Mouse (Mus musculus) liver, postnatal 0 days (tissue): ENCODE results near the gene Rgs8. TPM values are rescaled to one million over a fixed set of nuclear protein-coding genes. Genes with fewer than 3 reads are reported as not detected.

Experiments
- ATAC-seq: fragments of 200-750 bp; cut with Nextera tagmentation; 2 replicates; pipeline ENCODE4 v1.8.0; 2017; ENCODE audit warnings: mild to moderate bottlenecking, moderate library complexity
- DNase-seq: peaks from one replicate; pipeline ENCODE4 v3.0.0-alpha.2; 2016
- H3K27ac ChIP-seq: fragments of 300-500 bp; sonication (generic); 2 replicates; pipeline ENCODE4 v1.5.1; 2014; ENCODE audit warnings: antibody characterized with exemption, moderate library complexity, mild to moderate bottlenecking, low read depth
- H3K27me3 ChIP-seq: fragments of 300-500 bp; sonication (generic); 2 replicates; pipeline ENCODE4 v1.6.1; 2014; ENCODE audit warnings: low read length, control low read depth, mixed read lengths; ENCODE audit not compliant: insufficient read depth
- H3K36me3 ChIP-seq: fragments of 300-500 bp; sonication (generic); replicated peaks from 2 replicates; pipeline ENCODE4 v1.6.1; 2014; ENCODE audit warnings: mild to moderate bottlenecking, control low read depth, low read length, moderate library complexity, mixed read lengths; ENCODE audit not compliant: insufficient read depth
- H3K4me1 ChIP-seq: fragments of 300-500 bp; sonication (generic); 2 replicates; pipeline ENCODE4 v1.6.1; 2014; ENCODE audit warnings: antibody characterized with exemption, mild to moderate bottlenecking, control low read depth; ENCODE audit not compliant: insufficient read depth
- H3K4me2 ChIP-seq: fragments of 300-500 bp; sonication (generic); 2 replicates; pipeline ENCODE4 v1.6.1; 2014; ENCODE audit warnings: low read depth, mild to moderate bottlenecking, low read length, moderate library complexity, mixed read lengths
- H3K4me3 ChIP-seq: fragments of 300-500 bp; sonication (generic); 2 replicates; pipeline ENCODE4 v1.5.1; 2014; ENCODE audit warnings: low read depth, low read length
- H3K9ac ChIP-seq: fragments of 300-500 bp; sonication (generic); replicated peaks from 2 replicates; pipeline ENCODE4 v1.6.1; 2014; ENCODE audit warnings: mild to moderate bottlenecking, moderate library complexity
- H3K9me3 ChIP-seq: fragments of 300-500 bp; sonication (generic); 2 replicates; pipeline ENCODE4 v1.6.1; 2016; ENCODE audit warnings: mild to moderate bottlenecking, control low read depth, low read length, mixed read lengths
- CTCF ChIP-seq: sonication (generic); IDR thresholded peaks from 2 replicates; pipeline ENCODE4 v1.5.1; 2016; ENCODE audit warnings: antibody characterized with exemption, low read depth
- EP300 ChIP-seq: IDR thresholded peaks from 2 replicates; pipeline ENCODE4 v1.6.1; 2016; ENCODE audit warnings: antibody characterized with exemption, low read depth, mild to moderate bottlenecking
- WGBS: fragments of 180-500 bp; shearing (Covaris S2); extraction: QIAGEN DNeasy Blood & Tissue Kit; methylation state at CpG from one replicate; pipeline ENCODE4 v1.1.7; 2014; ENCODE audit not compliant: insufficient replicate concordance; 5-methylcytosine and 5-hydroxymethylcytosine counted together
- polyA plus RNA-seq: library from polyadenylated mRNA; unstranded; fragments of >200 nt; fragmentation: Nextera tagmentation; extraction: Ambion mirVana; gene quantifications from 2 replicates; pipeline ENCODE4 v1.2.1, GENCODE M21; 2015

Rgs8 gene
- polyA plus RNA-seq, 1 experiment from 2014 or later = not detected

- ATAC-seq (no peak), DNase-seq (no peak)
- Histone ChIP-seq H3K4me3 (no peak overlapping the region), H3K4me1 (peaks cover 8% of the 10 kb centered on the region), H3K9ac (no peak overlapping the region), H3K4me2 (no peak overlapping the region), H3K36me3 (no peaks in the 10 kb centered on the region), H3K9me3 (0 out of 2 replicates have a peak, but pooled peaks cover 4% of the 10 kb centered on the region), H3K27me3 (no peaks in the 10 kb centered on the region), H3K27ac (no peak overlapping the region)
- whole genome bisulfite sequencing = 61% methylated on average over 5 of the region's 5 CpGs
- TF ChIP-seq CTCF (no peak), EP300 (no peak)
Measured at GRCm38 (mm10) chr1:153636821-153637220, 16.0 kb upstream of the Rgs8 start.

- 22% methylated on average over 9 of the region's 9 CpGs for WGBS
- ATAC-seq = peak; percentile 21; the same call in 1 of the 2 replicates
Measured at GRCm38 (mm10) chr1:153641492-153641939, 11.3 kb upstream of the Rgs8 start.

GRCm38 (mm10) chr1:153641940-153642501, 10.8 kb upstream of the Rgs8 start:
- no peak overlapping the region for H3K27ac ChIP-seq
- H3K9me3 ChIP-seq = peaks cover 4% of the 10 kb centered on the region; the same call in 1 of the 2 replicates
- H3K27me3 ChIP-seq = no peaks in the 10 kb centered on the region
- 36% methylated on average over 13 of the region's 13 CpGs for WGBS
- no peaks in the 10 kb centered on the region for H3K36me3 ChIP-seq
- peaks cover 8% of the 10 kb centered on the region for H3K4me1 ChIP-seq
- H3K4me3 ChIP-seq = no peak overlapping the region
- H3K4me2 ChIP-seq = no peak overlapping the region
- H3K9ac ChIP-seq = no peak overlapping the region
- TF ChIP-seq EP300 (no peak), CTCF (no peak)
- no peak for DNase-seq
- no peak for ATAC-seq

More at GRCm38 (mm10) chr1:153641492-153641939, 11.3 kb upstream of the Rgs8 start:
- H3K4me2 ChIP-seq = no peak overlapping the region
- peaks cover 8% of the 10 kb centered on the region for H3K4me1 ChIP-seq
- no peaks in the 10 kb centered on the region for H3K27me3 ChIP-seq
- 0 out of 2 replicates have a peak, but pooled peaks cover 4% of the 10 kb centered on the region for H3K9me3 ChIP-seq
- no peak overlapping the region for H3K27ac ChIP-seq
- H3K9ac ChIP-seq = no peak overlapping the region
- DNase-seq = peak; percentile 24
- no peaks in the 10 kb centered on the region for H3K36me3 ChIP-seq
- H3K4me3 ChIP-seq = no peak overlapping the region
- TF ChIP-seq CTCF = no peak
- TF ChIP-seq EP300 = no peak

- DNase-seq (no peak), ATAC-seq (no peak)
- Histone ChIP-seq H3K4me1 (no peaks in the 10 kb centered on the region), H3K4me3 (no peak overlapping the region), H3K9me3 (no peaks in the 10 kb centered on the region), H3K27ac (no peak overlapping the region), H3K27me3 (peaks cover 16% of the 10 kb centered on the region; the same call in 1 of the 2 replicates), H3K4me2 (no peak overlapping the region), H3K9ac (no peak overlapping the region), H3K36me3 (no peaks in the 10 kb centered on the region)
- 24% methylated on average over 5 of the region's 5 CpGs for WGBS
- TF ChIP-seq EP300 (no peak), CTCF (no peak)
Measured at GRCm38 (mm10) chr1:153653674-153654073, 849 bp downstream of the Rgs8 start.

GRCm38 (mm10) chr1:153659666-153660065, 6.8 kb downstream of the Rgs8 start:
- ATAC-seq (no peak), DNase-seq (no peak)
- no peak overlapping the region for H3K4me3 ChIP-seq
- H3K36me3 ChIP-seq = no peaks in the 10 kb centered on the region
- WGBS = 72% methylated on average over 9 of the region's 9 CpGs
- H3K4me1 ChIP-seq = peaks cover 6% of the 10 kb centered on the region; the same call in 1 of the 2 replicates
- no peak overlapping the region for H3K27ac ChIP-seq
- TF ChIP-seq CTCF = no peak
- no peak for TF ChIP-seq EP300
- no peak overlapping the region for H3K4me2 ChIP-seq
- H3K9ac ChIP-seq = no peak overlapping the region
- H3K27me3 ChIP-seq = no peaks in the 10 kb centered on the region
- no peaks in the 10 kb centered on the region for H3K9me3 ChIP-seq

GRCm38 (mm10) chr1:153660982-153661688, 8.3 kb downstream of the Rgs8 start:
- WGBS = 39% methylated on average over 15 of the region's 15 CpGs
- ATAC-seq (peak; percentile 88), DNase-seq (peak; percentile 58)
- TF ChIP-seq EP300 (no peak), CTCF (no peak)
- Histone ChIP-seq H3K4me2 (peak overlapping the region; percentile 29; the same call in 1 of the 2 replicates), H3K27me3 (no peaks in the 10 kb centered on the region), H3K36me3 (no peaks in the 10 kb centered on the region), H3K4me3 (no peak overlapping the region), H3K27ac (peak overlapping the region; percentile 7; the same call in 1 of the 2 replicates), H3K9me3 (no peaks in the 10 kb centered on the region), H3K4me1 (peaks cover 6% of the 10 kb centered on the region; the same call in 1 of the 2 replicates), H3K9ac (no peak overlapping the region)
